Mouse (Mus musculus): ENCODE measurements at regions not wholly inside any gene's neighbourhood (a gene's known extent, or its start where the extent isn't known, plus 50 kb on each side); places are given as distances from the start of the nearest gene placed in this dataset.

DNA sequence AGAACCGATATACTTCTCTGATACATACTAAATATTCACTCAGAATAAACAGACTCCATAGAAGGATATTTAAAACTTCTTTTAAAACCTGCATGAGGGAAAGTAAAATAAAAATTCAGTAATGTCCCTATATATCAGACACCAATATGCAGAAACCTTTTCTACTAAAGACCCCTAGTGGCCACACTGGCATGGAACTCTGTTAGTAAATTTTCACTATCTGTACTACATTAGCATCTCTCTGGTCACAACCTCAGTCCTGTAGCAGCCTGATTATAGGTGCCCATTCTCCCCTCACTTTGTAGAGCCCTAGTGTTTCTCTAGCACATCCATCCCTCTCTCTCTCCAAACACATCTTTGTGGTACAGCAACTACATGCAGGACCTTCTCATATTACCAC is 970.3 kb downstream of the Cdh11 start:
- TF ChIP-seq CTCF (IDR thresholded peaks at IDR 0.05; ENCODE audit: borderline replicate concordance, extremely low read depth, insufficient read depth, insufficient read length), result no peak
- TF ChIP-seq POLR2A (IDR thresholded peaks at IDR 0.05; ENCODE audit: borderline replicate concordance, extremely low read depth, insufficient read depth, insufficient read length, poor library complexity, severe bottlenecking), result no peak

Data from brain, embryonic 14.5 days (tissue).